Mouse (Mus musculus) MEL (cell line): ENCODE results near the gene Atp2c1. TPM values are rescaled to one million over a fixed set of nuclear protein-coding genes. Genes with fewer than 3 reads are reported as not detected.

ENCODE experiments used
- polyA plus RNA-seq, 2 experiments: library from polyadenylated mRNA; stranded (reverse) in 1 of 2; unstranded in 1 of 2; fragments of >175 nt in 1 of 2; fragments of >200 nt in 1 of 2; gene quantifications; 2 replicates each; pipeline versions ENCODE4 v1.2.1 to v1.2.4; 2012; ENCODE audit warnings: low replicate concordance in 2 of 2, low read depth in 1 of 2; ENCODE audit not compliant: insufficient read length in 2 of 2, insufficient read depth in 1 of 2, missing spikeins in 1 of 2
- total RNA-seq: library from RNA; depleted of rRNA; stranded (reverse); fragments of 300-350 nt; gene quantifications from 2 replicates; pipeline ENCODE4 v1.2.3, GENCODE M21; 2012; rRNA removed

Atp2c1 gene
- total and polyA plus RNA-seq, 3 experiments = 32.7 to 33.6 TPM; not detected in 1

Other genes starting within 250 kb of the Atp2c1 start
- gene Aste1, start 131.9 kb downstream of the Atp2c1 start, total RNA-seq = 7.6 and 11.9 TPM in 2 replicates
- gene Aste1, start 131.9 kb downstream of the Atp2c1 start, polyA plus RNA-seq = 10 to 100 TPM in 1 of 2 experiments, not detected in 1; 14.2 TPM
- gene Nek11, start 131.8 kb downstream of the Atp2c1 start, total RNA-seq = not detected in 2 replicates
- gene Nek11, start 131.8 kb downstream of the Atp2c1 start, polyA plus RNA-seq = under 1 TPM in 1 of 2 experiments, not detected in 1; 0.03 TPM
- 6.6 and 8.4 TPM in 2 replicates for gene Pik3r4, start 115.7 kb upstream of the Atp2c1 start, total RNA-seq
- gene Pik3r4, start 115.7 kb upstream of the Atp2c1 start, polyA plus RNA-seq = 100 to 1,000 TPM in 1 of 2 experiments, 10 to 100 TPM in 1; 22.9 to 139 TPM